8 mouse cellular contexts compared by ENCODE assay signal in the genomic region with DNA sequence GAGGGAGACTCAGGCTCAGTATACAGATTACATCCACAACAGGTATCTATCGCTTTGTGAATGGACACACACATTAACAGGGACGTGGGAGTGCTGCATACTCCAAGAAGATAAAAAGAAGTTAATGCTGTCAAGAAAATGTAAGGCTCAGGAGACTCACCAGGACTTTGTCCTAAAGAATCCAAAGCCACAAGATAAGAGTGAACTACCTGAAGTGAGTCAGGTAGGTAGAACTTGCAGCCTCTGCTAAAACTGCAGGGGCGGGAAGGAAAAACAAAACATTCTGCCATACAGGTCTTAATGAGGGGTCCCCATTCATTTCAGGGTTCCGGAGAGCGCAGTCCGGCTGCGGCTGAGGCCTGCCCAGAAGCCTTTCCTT. TPM values are rescaled to one million over a fixed set of nuclear protein-coding genes. Genes with fewer than 3 reads are reported as not detected.
A peak's percentile ranks its signal among the peaks of the same experiment; 100 is the strongest.
DNase-seq lines count a peak whose midpoint lies in the region; ATAC-seq and TF ChIP-seq lines count a peak whose summit lies in the region.

No protein-coding gene starts in this region.

- TF ChIP-seq POLR2A in cortical plate, adult 2 months (IDR thresholded peaks at IDR 0.05; ENCODE audit: extremely low read depth, insufficient read depth, low read length) = no peak

- H3K27ac ChIP-seq in kidney, embryonic 15.5 days = peak overlapping the region; percentile 87; the same call in 1 of the 2 replicates
- H3K27ac ChIP-seq in cortical plate, adult 2 months (ENCODE audit: insufficient read depth, low read length) = no peak overlapping the region
- peak overlapping the region; percentile 80; the same call in 1 of the 2 replicates for H3K27ac ChIP-seq in hindbrain, embryonic 15.5 days (replicated peaks)
- H3K27ac ChIP-seq in midbrain, embryonic 15.5 days = no peak overlapping the region

- no peaks in the 10 kb centered on the region for H3K36me3 ChIP-seq in kidney, embryonic 15.5 days
- H3K36me3 ChIP-seq in hindbrain, embryonic 15.5 days = no peaks in the 10 kb centered on the region
- no peaks in the 10 kb centered on the region for H3K36me3 ChIP-seq in midbrain, embryonic 15.5 days (replicated peaks)

- WGBS in kidney, embryonic 15.5 days = 7% methylated on average over 7 of the region's 7 CpGs
- 10% methylated on average over 7 of the region's 7 CpGs for WGBS in hindbrain, embryonic 15.5 days
- WGBS in midbrain, embryonic 15.5 days = 14% methylated on average over 7 of the region's 7 CpGs

- H3K4me2 ChIP-seq in kidney, embryonic 15.5 days = peak overlapping the region; percentile 90
- H3K4me2 ChIP-seq in hindbrain, embryonic 15.5 days = peak overlapping the region; percentile 95
- H3K4me2 ChIP-seq in midbrain, embryonic 15.5 days = peak overlapping the region; percentile 87

- H3K4me1 ChIP-seq in kidney, embryonic 15.5 days = peaks cover 48% of the 10 kb centered on the region
- H3K4me1 ChIP-seq in cortical plate, adult 2 months (ENCODE audit: control insufficient read depth, insufficient read depth, low read length) = peaks cover 1% of the 10 kb centered on the region; the same call in 1 of the 2 replicates
- peaks cover 37% of the 10 kb centered on the region for H3K4me1 ChIP-seq in hindbrain, embryonic 15.5 days (replicated peaks)
- H3K4me1 ChIP-seq in midbrain, embryonic 15.5 days = peaks cover 36% of the 10 kb centered on the region

- no peak for DNase-seq in kidney, adult 9 months
- DNase-seq in urinary bladder, postnatal 10 days (ENCODE audit: low spot score) = no peak
- no peak for DNase-seq in frontal cortex, postnatal 36 days (ENCODE audit: low spot score in 2 of 2)
- DNase-seq in frontal cortex, postnatal 10 days (ENCODE audit: low spot score in 2 of 2) = no peak

- H3K27me3 ChIP-seq in kidney, embryonic 15.5 days = no peaks in the 10 kb centered on the region
- no peaks in the 10 kb centered on the region for H3K27me3 ChIP-seq in hindbrain, embryonic 15.5 days
- H3K27me3 ChIP-seq in midbrain, embryonic 15.5 days (replicated peaks) = no peaks in the 10 kb centered on the region

- ATAC-seq in kidney, embryonic 15.5 days (replicated peaks; ENCODE audit: low FRiP score) = no peak
- ATAC-seq in hindbrain, embryonic 15.5 days (ENCODE audit: low FRiP score, low read depth) = no peak
- no peak for ATAC-seq in midbrain, embryonic 15.5 days (replicated peaks)

- peak overlapping the region; percentile 86 for H3K9ac ChIP-seq in kidney, embryonic 15.5 days
- H3K9ac ChIP-seq in hindbrain, embryonic 15.5 days = peak overlapping the region; percentile 86
- peak overlapping the region; percentile 66; the same call in 1 of the 2 replicates for H3K9ac ChIP-seq in midbrain, embryonic 15.5 days

- no peaks in the 10 kb centered on the region for H3K9me3 ChIP-seq in kidney, embryonic 15.5 days (replicated peaks)
- H3K9me3 ChIP-seq in hindbrain, embryonic 15.5 days = no peaks in the 10 kb centered on the region
- H3K9me3 ChIP-seq in midbrain, embryonic 15.5 days = no peaks in the 10 kb centered on the region

- peak overlapping the region; percentile 79 for H3K4me3 ChIP-seq in kidney, embryonic 15.5 days (replicated peaks)
- H3K4me3 ChIP-seq in cortical plate, adult 2 months (ENCODE audit: insufficient read depth, low read length) = peak overlapping the region; percentile 68
- H3K4me3 ChIP-seq in hindbrain, embryonic 15.5 days = peak overlapping the region; percentile 96
- peak overlapping the region; percentile 81 for H3K4me3 ChIP-seq in midbrain, embryonic 15.5 days

- no peak for TF ChIP-seq CTCF in cortical plate, adult 2 months (IDR thresholded peaks at IDR 0.05; ENCODE audit: extremely low read depth, insufficient read depth, low read length)

RNA-seq across cellular contexts. Expression of gene Gatad2a, which starts 23.1 kb away (rescaled TPM):
- polyA plus RNA-seq in kidney, embryonic 15.5 days (2015; fragmentation: Nextera tagmentation; extraction: Ambion mirVana) = 40.0 and 42.2 TPM in 2 replicates
- 21.1 and 24.3 TPM in 2 replicates for polyA plus RNA-seq in cortical plate, adult 2 months (2012; rRNA removed)
- polyA plus RNA-seq in hindbrain, embryonic 15.5 days (2015; fragmentation: Nextera tagmentation; extraction: Ambion mirVana) = 31.7 and 33.1 TPM in 2 replicates
- polyA plus RNA-seq in midbrain, embryonic 15.5 days (2015; fragmentation: Nextera tagmentation; extraction: Ambion mirVana) = 27.2 and 31.7 TPM in 2 replicates

Comparison
In these comparisons a context has a peak if more than half of its experiments do, and no peak if none do; other contexts are left out.
1. H3K27ac ChIP-seq: peak in kidney, embryonic 15.5 days (single experiment) and hindbrain, embryonic 15.5 days (single experiment); none in cortical plate, adult 2 months (single experiment) and midbrain, embryonic 15.5 days (single experiment).
2. Peak in every context shown above with its lines, with median percentiles within 50 percentile points of each other: H3K4me2 ChIP-seq, H3K4me3 ChIP-seq and H3K9ac ChIP-seq.